Mouse (Mus musculus) myocyte (in vitro differentiated cells): Measurements from ENCODE around the gene Clcnka. TPM values are rescaled to one million over a fixed set of nuclear protein-coding genes. Genes with fewer than 3 reads are reported as not detected.

Experiments
- H3K27me3 ChIP-seq: one replicate; pipeline ENCODE4 v1.6.1; 2011; ENCODE audit not compliant: control insufficient read depth, insufficient read depth, insufficient read length
- H3K36me3 ChIP-seq: one replicate; pipeline ENCODE4 v1.6.1; 2011; ENCODE audit not compliant: control insufficient read depth, insufficient read depth
- H3K4me2 ChIP-seq: one replicate; pipeline ENCODE4 v1.6.1; 2011; ENCODE audit warnings: low read depth, control low read depth
- H3K4me3 ChIP-seq: one replicate; pipeline ENCODE4 v1.5.1; 2011; ENCODE audit warnings: mild to moderate bottlenecking, control low read depth, moderate library complexity
- H3K79me2 ChIP-seq: one replicate; pipeline ENCODE4 v1.6.1; 2011; ENCODE audit not compliant: control insufficient read depth, insufficient read depth
- H3ac ChIP-seq: one replicate; pipeline ENCODE4 v1.6.1; 2011; ENCODE audit not compliant: control insufficient read depth, insufficient read length
- CEBPB ChIP-seq: IDR thresholded peaks from 2 replicates; pipeline ENCODE4 v1.6.1; 2011; ENCODE audit warnings: mild to moderate bottlenecking, moderate library complexity; ENCODE audit not compliant: poor library complexity, insufficient read depth, severe bottlenecking
- E2F4 ChIP-seq: IDR thresholded peaks from one replicate; pipeline ENCODE4 v1.6.1; 2011; ENCODE audit warnings: mild to moderate bottlenecking, control low read depth, moderate library complexity; ENCODE audit not compliant: insufficient read depth
- MAX ChIP-seq: IDR thresholded peaks from one replicate; pipeline ENCODE4 v1.6.1; 2011; ENCODE audit warnings: low read depth, mild to moderate bottlenecking, control low read depth
- MYOD1 ChIP-seq, 3 experiments: IDR thresholded peaks; one replicate each; pipeline ENCODE4 v1.6.1; 2011; ENCODE audit warnings: control low read depth in 2 of 3, low read depth in 2 of 3, mild to moderate bottlenecking in 2 of 3, moderate library complexity in 1 of 3; ENCODE audit not compliant: insufficient read length in 2 of 3, control insufficient read depth in 1 of 3
- MYOG ChIP-seq, 3 experiments: IDR thresholded peaks; one replicate each; pipeline ENCODE4 v1.6.1; 2011; ENCODE audit warnings: control low read depth in 2 of 3, low read depth in 2 of 3, mild to moderate bottlenecking in 2 of 3; ENCODE audit not compliant: insufficient read length in 2 of 3, control insufficient read depth in 1 of 3, insufficient read depth in 1 of 3
- POLR2A ChIP-seq: IDR thresholded peaks from one replicate; pipeline ENCODE4 v1.6.1; 2011; ENCODE audit warnings: low read depth, mild to moderate bottlenecking, control low read depth, moderate library complexity; ENCODE audit not compliant: insufficient read length
- POLR2AphosphoS2 ChIP-seq: IDR thresholded peaks from one replicate; pipeline ENCODE4 v1.6.1; 2011; ENCODE audit warnings: low read depth, control low read depth; ENCODE audit not compliant: insufficient read length
- REST ChIP-seq: IDR thresholded peaks from one replicate; pipeline ENCODE4 v1.6.1; 2011; ENCODE audit warnings: mild to moderate bottlenecking, control low read depth, moderate library complexity; ENCODE audit not compliant: insufficient read depth, insufficient read length
- SRF ChIP-seq: IDR thresholded peaks from one replicate; pipeline ENCODE4 v1.6.1; 2011; ENCODE audit warnings: low read depth; ENCODE audit not compliant: control insufficient read depth, insufficient read length
- TCF12 ChIP-seq: IDR thresholded peaks from one replicate; pipeline ENCODE4 v1.6.1; 2011; ENCODE audit warnings: mild to moderate bottlenecking, control low read depth; ENCODE audit not compliant: poor library complexity, insufficient read depth, severe bottlenecking
- TCF3 ChIP-seq: IDR thresholded peaks from one replicate; pipeline ENCODE4 v1.6.1; 2011; ENCODE audit warnings: low read depth, control low read depth; ENCODE audit not compliant: insufficient read length
- USF1 ChIP-seq: IDR thresholded peaks from one replicate; pipeline ENCODE4 v1.6.1; 2011; ENCODE audit warnings: low read depth, mild to moderate bottlenecking, control low read depth, moderate library complexity
- polyA plus RNA-seq: library from polyadenylated mRNA; unstranded; fragments of >200 nt; fragmentation: generic; extraction: Trizol; gene quantifications from one replicate; pipeline ENCODE4 v1.2.1, GENCODE M21; 2012; ENCODE audit warnings: missing spikeins

Clcnka gene
- polyA plus RNA-seq, 1 experiment = 0.85 TPM

- Histone ChIP-seq H3K36me3 (no peaks in the 10 kb centered on the region), H3K4me3 (no peak within 1 kb of the TSS), H3ac (no peak within 1 kb of the TSS), H3K4me2 (no peak within 1 kb of the TSS), H3K27me3 (no peaks in the 10 kb centered on the region), H3K79me2 (no peaks in the 10 kb centered on the region)
- TF ChIP-seq REST = no peak
- no peak for TF ChIP-seq USF1
- no peak for TF ChIP-seq MYOG (IDR thresholded peaks at IDR 0.05; ENCODE audit: control insufficient read depth in 1 of 3, insufficient read depth in 1 of 3, insufficient read length in 2 of 3, low read depth in 2 of 3)
- TF ChIP-seq POLR2AphosphoS2 = no peak
- no peak for TF ChIP-seq SRF
- no peak for TF ChIP-seq MYOD1 (IDR thresholded peaks at IDR 0.05; ENCODE audit: control insufficient read depth in 1 of 3, insufficient read length in 2 of 3, low read depth in 2 of 3)
- no peak for TF ChIP-seq TCF3
- TF ChIP-seq E2F4 = no peak
- TF ChIP-seq CEBPB = no peak
- TF ChIP-seq TCF12 = no peak
- TF ChIP-seq MAX = no peak
Measured at GRCm38 (mm10) chr4:141415924-141416323, 17.4 kb upstream of the Clcnka start, which contains the start of gene Clcnkb. Gene Clcnkb (minus strand): TSS chr4:141416014.

GRCm38 (mm10) chr4:141411430-141411992 lies 13.0 kb upstream of the Clcnka start:
- no peak overlapping the region for H3ac ChIP-seq
- no peaks in the 10 kb centered on the region for H3K36me3 ChIP-seq
- no peaks in the 10 kb centered on the region for H3K27me3 ChIP-seq
- H3K79me2 ChIP-seq = no peaks in the 10 kb centered on the region
- H3K4me3 ChIP-seq = no peak overlapping the region
- H3K4me2 ChIP-seq = no peak overlapping the region
- TF ChIP-seq REST = no peak
- no peak for TF ChIP-seq SRF
- TF ChIP-seq E2F4 = no peak
- no peak for TF ChIP-seq MYOG (IDR thresholded peaks at IDR 0.05; ENCODE audit: control insufficient read depth in 1 of 3, insufficient read depth in 1 of 3, insufficient read length in 2 of 3, low read depth in 2 of 3)
- no peak for TF ChIP-seq TCF3
- no peak for TF ChIP-seq USF1

GRCm38 (mm10) chr4:141408577-141408976 lies 10.1 kb upstream of the Clcnka start:
- Histone ChIP-seq H3K79me2 (no peaks in the 10 kb centered on the region), H3ac (no peak overlapping the region), H3K4me3 (no peak overlapping the region), H3K27me3 (no peaks in the 10 kb centered on the region), H3K36me3 (no peaks in the 10 kb centered on the region), H3K4me2 (no peak overlapping the region)
- TF ChIP-seq MAX (no peak), MYOG (IDR thresholded peaks at IDR 0.05; ENCODE audit: control insufficient read depth in 1 of 3, insufficient read depth in 1 of 3, insufficient read length in 2 of 3, low read depth in 2 of 3) (no peak)

- H3K4me2 ChIP-seq = peak overlapping the region; percentile 58
- H3K79me2 ChIP-seq = no peaks in the 10 kb centered on the region
- no peak overlapping the region for H3ac ChIP-seq
- H3K27me3 ChIP-seq = no peaks in the 10 kb centered on the region
- TF ChIP-seq CEBPB = no peak
- TF ChIP-seq MYOD1 (IDR thresholded peaks at IDR 0.05; ENCODE audit: control insufficient read depth in 1 of 3, insufficient read length in 2 of 3, low read depth in 2 of 3) = no peak
- no peak for TF ChIP-seq TCF12
- no peak for TF ChIP-seq USF1
- no peak for TF ChIP-seq REST
- no peak for TF ChIP-seq POLR2A
- no peak for TF ChIP-seq MYOG (IDR thresholded peaks at IDR 0.05; ENCODE audit: control insufficient read depth in 1 of 3, insufficient read depth in 1 of 3, insufficient read length in 2 of 3, low read depth in 2 of 3)
- TF ChIP-seq TCF3 = no peak
- no peak for TF ChIP-seq POLR2AphosphoS2
- no peak for TF ChIP-seq MAX
- TF ChIP-seq E2F4 = no peak
- no peak for TF ChIP-seq SRF
- H3K36me3 ChIP-seq = no peaks in the 10 kb centered on the region
- no peak overlapping the region for H3K4me3 ChIP-seq
Measured at GRCm38 (mm10) chr4:141406516-141407299, 8.2 kb upstream of the Clcnka start.

GRCm38 (mm10) chr4:141405314-141405622 lies 6.7 kb upstream of the Clcnka start:
- Histone ChIP-seq H3ac (no peak overlapping the region), H3K27me3 (no peaks in the 10 kb centered on the region), H3K36me3 (no peaks in the 10 kb centered on the region), H3K4me2 (no peak overlapping the region), H3K79me2 (no peaks in the 10 kb centered on the region), H3K4me3 (no peak overlapping the region)
- TF ChIP-seq CEBPB (no peak), MAX (no peak), MYOD1 (IDR thresholded peaks at IDR 0.05; ENCODE audit: control insufficient read depth in 1 of 3, insufficient read length in 2 of 3, low read depth in 2 of 3) (no peak), REST (no peak), POLR2AphosphoS2 (no peak), USF1 (no peak), TCF12 (no peak), TCF3 (no peak)
